Mouse (Mus musculus): ENCODE results near the gene Hint2.

DNA sequence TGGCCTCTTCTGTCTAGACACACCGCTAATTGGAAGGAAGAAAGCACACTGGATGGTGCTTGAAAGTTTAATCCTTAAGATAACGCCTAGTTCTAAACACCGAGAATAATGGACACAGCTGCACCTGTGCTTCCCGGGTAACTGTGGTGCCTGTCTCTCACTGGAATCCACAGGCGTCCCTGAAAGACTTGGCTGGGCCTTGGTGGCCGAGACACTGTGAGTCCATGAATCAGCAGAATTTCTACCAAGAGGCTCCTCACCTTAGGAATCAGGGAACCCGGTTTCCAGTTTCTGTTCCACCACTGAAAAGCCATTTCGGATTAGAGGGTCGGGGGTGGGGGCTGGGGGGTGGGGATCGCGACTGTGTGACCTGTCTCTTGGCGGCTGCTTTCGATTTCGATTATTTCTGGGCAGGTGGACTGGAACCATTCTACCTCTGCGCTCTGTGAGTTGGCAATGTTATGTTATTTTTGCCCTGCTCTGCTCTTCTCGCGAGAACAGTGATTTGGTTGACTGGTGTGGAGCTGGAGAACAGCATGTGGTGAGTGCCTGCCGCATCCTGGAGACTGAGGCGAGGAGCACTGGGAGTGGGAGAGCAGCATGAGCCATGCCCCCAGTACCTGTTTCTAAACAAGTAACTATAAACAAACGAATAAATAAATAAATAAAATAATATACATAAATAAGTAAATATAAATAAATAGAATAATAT is 27.0 kb downstream of the Hint2 start:
- TF ChIP-seq CTCF (conservative IDR thresholded peaks at IDR 0.05; ENCODE audit: low read length): no peak
- TF ChIP-seq POU5F1 (IDR thresholded peaks at IDR 0.05; ENCODE audit: borderline replicate concordance, low read length): no peak
- TF ChIP-seq NANOG (IDR thresholded peaks at IDR 0.05; ENCODE audit: borderline replicate concordance, low read length): no peak

Measured in E14TG2a.4 (cell line).